Mouse (Mus musculus): ENCODE measurements at regions not wholly inside any gene's neighbourhood (a gene's known extent, or its start where the extent isn't known, plus 50 kb on each side); places are given as distances from the start of the nearest gene placed in this dataset.

DNA sequence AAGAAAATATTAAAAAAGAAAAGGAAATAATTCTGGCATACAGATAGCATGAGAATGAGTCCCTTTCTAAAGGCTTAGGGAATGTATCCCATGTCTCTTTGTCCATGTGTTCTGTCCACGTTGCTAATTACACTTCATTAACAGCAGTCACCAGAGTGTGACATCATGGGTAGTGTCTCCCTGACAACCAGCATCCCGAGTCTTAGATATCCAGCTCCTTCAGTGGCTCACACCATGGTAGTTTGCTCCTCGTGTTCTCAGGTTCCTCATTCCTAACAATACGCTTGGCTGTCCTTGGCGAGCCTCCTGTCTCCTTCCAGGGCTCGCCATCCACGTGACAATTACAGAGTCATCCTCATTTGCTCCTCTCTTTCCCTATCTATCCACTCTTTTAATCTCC is 388.1 kb upstream of the Dynlrb2 start:
- no peak for DNase-seq

DNA sequence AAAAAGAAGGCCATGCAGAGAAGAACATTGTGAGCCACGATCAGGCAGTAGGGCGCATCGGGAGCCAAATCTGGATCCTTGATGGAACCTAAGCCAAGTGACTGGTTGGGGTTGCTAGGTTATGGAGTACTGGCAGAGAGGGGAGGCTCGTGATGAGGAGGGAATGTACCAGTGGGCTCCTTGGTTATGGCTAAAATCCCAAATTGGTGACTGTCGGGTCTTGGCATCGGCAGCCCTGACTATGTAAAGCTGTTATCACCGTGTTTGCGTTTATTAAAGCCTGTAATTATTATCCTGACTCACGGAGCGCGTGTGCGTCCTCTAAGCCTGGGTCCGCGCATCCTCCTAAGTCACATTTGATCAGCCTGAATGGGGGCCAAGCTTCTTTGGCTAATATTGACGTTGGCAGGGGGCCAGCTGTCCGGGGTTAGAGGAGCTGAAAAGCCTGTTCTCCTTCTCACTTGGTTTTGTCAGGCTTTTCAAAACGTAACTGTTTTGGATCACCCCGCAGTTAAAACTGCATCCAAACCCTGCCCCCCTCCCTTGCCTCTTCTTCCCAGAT is 388.9 kb upstream of the Dynlrb2 start:
- DNase-seq, result peak; percentile 57

DNA sequence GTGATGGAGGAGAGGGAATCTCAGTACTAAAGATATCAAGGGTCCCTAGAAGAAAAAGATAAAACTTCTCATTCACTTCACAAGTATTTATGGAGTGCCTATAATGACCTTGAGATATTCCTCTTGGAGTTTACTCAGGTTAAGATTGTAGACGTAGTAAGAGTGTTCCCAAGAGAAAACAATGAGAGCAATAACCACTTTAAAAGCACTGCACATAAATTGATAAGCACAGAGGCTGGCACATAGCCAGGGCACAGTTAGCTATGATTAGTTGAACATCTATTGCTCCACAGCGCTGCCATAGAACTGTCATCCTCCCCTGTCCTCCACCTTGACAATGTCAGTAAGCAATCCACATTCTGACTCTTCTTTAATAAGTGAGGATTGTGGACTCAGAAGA is 389.8 kb upstream of the Dynlrb2 start:
- no peak for DNase-seq

DNA sequence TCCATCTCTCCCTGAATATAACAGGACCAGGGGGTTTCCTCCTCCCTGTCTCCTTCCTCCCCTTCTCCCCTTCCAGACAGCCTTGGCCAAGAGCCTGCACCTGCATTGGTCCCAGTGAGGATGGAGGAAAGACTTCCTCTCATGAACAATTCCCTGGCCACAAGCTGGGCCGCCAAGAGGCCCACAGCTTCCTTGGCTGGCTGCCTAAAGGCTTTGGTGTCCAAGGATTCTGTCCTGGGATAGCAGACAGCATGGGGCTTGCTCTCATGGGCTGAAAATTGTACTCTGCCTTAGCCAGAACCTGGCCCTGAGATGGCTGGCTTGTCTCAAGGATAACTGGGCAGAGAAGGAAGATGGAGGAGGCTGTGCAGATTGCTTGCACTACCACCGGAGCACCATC is 390.3 kb upstream of the Dynlrb2 start:
- peak; percentile 23 for DNase-seq

DNA sequence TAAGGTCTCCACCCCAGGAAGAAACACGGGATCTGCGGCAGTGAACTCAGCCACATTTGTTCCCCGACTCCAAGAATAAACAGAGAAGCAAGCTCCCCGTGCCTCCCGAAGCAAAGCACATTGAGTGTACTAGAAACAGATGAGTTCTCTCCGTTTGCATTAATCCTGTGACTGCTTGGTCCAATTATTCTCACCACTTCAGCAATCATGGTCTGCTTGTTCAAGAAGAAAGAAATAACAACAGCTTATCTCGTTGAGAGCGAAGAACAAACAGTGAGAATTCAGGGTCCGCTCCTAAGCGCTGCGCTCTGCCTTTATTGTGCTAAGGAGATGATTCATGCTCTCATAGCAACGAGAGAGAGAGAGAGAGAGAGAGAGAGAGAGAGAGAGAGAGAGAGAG is 393.6 kb upstream of the Dynlrb2 start:
- DNase-seq, result no peak

DNA sequence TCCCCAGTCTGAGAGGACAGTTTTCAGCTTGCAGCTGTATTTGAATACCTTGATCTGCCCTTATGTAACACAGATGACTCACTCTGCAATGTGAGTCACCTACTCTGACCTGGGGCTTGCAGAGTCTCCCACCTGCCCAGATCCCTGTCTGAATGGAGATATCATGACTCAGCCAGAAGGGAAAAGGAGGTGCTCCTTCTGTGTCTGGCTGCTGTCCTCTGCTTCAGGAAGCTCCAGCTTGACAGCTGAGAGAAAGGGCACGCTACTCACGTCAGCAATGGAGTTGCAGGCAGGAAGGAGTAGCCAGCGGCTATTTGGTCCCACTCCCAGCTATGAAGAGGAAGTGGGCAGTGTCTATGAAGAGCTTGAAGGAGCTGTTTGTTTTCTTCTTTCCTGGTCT is 389.1 kb upstream of the Maf start:
- no peak for DNase-seq

DNA sequence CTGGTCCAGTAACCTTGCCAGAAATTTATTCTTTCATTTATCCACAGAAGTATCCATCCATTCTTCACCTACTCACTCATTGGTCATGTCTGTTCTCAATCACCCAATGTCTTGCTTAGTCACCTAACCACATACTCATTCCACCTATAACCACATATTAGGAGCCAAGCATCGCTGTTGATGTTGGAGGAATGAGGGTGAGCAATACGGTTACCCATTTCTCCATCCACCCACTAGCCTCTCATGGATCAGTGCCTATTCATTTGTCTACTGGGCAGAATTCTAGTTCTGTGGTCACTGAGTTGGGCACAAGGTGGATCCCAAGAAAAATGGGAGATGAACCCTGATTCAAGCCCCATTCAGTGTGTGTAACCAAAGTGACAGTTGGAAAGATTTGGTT is 375.6 kb upstream of the Maf start:
- no peak for DNase-seq

DNA sequence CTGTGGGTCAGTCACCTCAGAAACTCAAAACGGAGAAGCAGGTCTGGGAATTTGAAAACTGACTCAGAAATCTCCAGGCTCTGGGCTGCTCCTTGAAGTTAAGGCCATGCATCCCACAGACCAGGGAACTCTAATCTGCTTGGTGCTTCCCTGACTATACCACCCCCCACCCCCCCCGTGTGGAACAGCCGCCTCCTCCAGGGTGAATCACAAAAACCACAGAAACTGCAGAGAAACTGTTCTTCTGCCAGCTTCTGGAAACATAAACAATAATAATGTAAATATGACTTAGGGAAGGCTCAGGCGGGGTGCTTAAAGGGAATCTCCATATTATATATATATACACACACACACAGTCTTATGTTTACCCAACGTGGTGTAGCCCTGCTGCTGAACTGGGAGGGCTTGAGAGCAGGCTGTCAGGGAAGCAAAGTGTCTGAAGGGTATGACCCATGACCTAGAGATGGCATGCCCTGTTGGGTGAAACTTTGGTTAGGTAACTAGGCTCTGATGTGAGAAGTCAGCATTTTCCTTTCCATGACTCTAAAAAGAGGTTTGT is 371.3 kb upstream of the Maf start:
- DNase-seq, result no peak

DNA sequence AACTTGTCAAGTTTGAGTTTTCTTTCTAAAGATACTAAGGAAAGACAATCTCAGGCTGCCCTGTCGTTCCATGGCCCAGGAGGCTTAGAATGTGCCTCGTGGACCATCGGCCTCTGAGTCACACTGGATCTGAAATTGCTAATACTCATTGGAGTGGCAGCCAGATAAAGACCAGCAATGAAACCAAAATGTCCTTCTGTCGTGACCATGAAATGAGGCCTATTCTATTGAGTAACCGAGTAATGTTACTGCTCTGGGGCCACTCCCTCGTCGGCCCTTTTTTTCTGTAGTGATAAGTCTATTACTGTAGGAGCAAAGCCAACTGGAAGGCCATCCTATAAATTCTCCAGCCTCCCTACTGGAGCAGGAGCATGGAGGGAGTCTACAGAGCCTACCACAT is 363.9 kb upstream of the Maf start:
- no peak for DNase-seq

DNA sequence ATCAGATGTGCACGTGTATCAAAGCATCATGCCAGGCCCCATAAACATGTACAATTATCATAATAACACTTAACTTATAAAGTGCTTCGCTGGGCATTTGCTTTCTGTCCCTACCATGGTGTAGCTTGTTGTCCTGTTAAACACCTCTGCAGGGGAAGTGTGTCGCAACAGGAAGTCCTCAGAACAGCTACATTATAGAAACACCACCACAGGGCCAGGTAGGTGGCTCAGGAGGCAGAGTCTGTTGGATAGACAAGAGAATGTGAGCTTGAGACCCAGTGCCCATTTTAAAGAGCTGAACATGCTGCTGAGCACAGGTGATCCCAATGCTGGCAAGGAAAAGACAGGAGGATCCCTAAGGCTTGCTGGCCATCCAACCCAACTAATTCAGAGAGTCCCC is 361.9 kb upstream of the Maf start:
- no peak for DNase-seq

DNA sequence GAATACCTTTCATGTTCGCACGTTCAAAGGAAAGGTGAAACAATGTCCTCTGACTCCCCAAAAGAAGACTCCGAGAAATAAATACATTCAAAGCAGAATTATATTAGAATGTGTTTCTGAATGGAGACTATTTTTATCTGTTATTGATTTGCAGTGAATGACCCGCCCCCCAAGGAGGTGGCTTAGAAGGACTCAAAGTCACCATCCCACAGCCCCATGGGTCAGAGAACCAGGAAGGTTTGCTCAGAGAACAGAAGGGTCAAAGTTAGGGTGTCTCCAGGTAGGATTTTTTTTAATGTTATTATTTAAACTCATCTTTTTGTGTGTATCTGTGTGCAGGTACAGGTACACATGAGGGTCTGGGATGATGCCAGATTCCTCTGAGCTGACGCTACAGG is 360.4 kb upstream of the Maf start:
- DNase-seq, result no peak

DNA sequence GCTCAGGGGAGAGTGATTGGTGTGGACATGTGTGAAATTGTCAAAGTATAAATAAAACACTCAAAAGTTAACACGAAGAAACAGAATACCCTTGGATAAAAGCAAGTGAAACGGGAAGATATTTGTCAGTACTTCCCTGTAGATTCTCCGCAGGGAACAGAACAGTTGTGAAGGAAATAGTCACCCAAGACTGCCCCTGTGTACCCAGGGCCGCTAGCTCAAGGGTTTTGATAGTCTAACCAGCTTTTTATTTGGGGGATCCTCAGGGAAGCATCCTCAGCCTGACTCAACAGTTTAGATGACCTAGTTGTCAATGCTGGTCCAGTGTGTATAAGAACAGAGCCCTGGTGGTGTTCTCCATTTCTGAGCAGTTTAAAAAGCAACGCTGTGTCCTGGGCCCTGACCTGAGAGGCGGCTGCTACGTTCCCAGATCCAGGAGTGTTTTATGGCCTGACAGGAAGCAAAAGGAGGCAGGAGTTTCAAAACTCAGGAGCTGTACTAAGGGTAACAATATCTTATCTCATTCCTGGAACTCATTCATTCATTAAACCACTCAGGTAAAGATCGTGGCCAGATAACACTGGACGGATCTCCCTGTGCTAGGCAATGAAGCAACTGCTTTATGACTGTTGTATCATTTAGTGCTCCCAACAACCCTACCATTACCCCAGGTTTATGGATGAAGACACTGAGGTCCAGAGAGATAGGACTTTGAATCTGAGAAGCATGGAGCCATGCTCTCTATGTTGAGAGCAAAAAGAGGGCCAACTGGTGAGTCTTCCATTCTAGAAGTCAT is 359.8 kb upstream of the Maf start:
- DNase-seq, result no peak

DNA sequence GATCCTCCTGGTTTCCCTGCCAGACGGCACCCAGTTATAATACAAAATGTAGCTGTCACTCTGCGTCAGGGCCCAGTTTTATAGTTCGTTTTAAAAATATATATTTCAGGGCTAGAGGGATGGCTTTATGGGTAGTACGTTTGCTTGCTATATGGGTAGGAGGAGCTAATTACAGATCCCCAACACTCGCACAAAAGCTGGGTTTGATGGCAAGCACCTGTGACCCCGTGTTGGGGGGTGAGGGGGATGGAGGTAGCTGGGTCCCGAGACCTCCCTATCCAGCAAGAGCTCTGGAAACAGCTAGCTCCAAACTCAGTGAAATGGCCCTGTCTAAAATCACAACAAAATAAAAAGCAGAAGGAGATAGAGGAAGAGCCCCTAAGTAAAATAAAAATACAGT is 358.3 kb upstream of the Maf start:
- no peak for DNase-seq

DNA sequence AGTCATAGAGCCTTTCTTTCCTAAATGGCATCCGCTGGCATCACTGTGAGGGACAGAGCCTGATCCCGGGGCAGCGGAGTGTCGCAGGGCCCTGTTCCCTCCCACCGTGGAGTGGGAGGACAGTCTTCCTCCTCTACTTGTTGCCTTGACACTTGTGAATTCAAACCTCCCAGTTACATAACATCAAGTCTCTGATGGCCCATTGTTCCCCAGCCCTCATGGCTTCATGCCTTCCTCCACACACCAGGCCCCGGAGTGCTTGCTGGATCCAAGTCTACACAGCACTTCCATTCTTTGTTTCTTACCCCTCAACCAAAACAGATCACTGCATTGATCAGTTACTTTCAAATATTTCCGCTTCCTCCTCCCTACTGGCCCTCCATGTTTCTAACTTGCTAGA is 357.7 kb upstream of the Maf start:
- DNase-seq, result no peak

DNA sequence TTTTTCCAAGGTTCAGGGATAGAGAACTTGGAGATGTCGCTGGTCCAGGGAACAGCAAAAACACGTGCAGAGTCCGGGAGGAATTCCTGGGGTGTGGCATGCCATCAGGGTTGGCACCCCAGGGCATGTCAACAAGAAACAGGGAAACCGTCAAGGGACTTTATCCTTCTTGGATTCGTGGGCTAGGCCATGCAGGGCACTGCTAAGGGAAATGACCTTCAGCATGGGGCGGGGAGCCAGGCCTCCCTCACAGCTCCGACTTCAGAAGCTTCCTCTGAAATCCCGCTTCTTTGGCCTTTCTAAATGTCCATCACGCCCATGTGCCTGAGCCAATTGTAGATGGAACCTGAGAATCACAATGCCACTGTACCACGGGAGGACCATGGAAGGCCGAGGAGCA is 357.0 kb upstream of the Maf start:
- DNase-seq, result no peak

DNA sequence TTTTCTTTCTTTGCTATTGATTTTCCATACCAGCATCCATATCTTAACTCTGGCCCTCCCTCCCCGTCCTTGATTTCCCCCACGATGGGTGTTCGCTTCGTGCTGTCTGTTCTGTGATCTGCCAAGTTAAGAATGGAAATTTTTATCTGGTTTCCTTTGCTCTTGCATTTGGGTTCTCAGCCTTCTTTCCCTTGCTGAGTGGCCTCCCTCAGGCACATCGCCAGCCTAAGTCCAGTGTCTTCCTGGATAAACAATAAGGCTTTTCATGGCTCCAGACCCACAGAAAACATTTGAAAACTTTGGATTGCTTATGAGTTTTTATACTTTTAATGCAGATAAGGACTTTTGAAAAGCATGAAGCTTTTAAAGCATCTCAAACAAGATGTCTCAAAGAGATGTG is 355.9 kb upstream of the Maf start:
- DNase-seq, result no peak

DNA sequence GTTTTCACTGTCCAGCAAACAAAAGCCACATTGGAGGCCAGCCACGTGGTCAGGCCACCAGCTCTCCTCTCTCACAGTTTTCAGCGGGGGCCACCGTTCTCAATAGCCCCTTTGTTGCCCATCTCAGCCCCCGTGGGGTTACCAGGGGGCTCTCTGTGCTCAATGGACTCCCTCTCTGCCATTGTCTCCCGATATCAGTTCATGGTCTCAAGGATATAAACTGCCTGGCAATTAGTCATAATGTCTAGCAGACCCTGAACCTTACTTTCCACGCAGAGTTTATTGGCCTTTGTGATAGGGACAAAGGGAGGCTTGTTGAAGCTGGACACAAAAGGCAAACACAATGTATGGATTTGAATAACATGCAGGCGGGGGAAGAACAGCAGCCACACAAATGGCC is 345.9 kb upstream of the Maf start:
- DNase-seq, result no peak

DNA sequence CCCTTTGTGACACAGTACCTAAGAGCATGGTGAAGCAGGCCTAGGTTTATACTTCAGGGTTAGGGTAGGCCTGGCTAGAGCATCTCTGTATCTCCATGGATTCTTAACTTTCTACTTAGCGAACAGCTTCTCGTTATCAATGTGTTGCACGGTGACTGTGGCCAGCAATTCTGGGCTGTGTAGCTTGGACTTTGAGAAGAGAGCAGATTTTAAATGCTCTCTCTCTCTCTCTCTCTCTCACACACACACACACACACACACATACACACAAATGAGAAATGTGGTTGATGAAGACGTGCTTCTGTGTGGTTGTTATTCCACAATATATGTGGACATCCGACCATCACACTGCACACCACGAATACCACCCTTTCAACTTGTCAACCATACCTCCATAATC is 345.4 kb upstream of the Maf start:
- no peak for DNase-seq

DNA sequence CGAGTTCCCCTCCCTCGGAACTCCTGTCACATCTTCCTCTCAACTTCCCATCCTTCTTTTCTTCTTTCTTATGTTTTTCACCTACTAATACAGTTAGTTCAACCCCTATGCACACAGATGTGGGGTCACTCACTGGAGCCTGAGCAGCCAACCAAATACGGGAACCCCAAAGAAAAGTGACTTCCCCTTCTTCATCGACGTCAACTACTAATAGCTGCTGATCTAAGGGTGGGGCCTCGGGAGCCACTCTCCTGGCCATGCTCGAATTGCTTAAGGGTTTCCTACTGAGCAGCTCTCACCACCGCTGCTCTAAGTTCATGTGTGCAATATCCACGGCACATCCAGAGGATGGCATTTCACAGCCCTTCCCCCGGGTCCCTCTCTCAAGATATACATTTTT is 340.9 kb upstream of the Maf start:
- no peak for DNase-seq

DNA sequence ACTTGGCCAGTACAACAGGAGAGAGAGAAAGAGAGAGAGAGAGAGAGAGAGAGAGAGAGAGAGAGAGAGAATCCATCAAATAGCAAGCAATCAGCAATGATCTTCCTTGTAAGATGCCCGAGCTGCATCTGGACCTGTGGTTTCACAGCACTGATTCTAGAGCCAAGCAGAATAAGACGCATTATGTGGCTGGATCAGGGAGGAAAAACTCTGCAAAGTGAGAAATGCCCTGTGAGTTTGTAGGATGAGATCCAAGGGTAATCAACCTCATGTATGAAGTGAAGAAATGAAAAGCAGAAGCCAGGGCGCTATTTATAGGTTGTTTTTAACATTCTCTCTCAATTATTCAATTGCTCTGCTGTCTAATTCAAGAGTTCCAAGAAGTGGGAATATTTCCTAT is 339.3 kb upstream of the Maf start:
- no peak for DNase-seq

DNA sequence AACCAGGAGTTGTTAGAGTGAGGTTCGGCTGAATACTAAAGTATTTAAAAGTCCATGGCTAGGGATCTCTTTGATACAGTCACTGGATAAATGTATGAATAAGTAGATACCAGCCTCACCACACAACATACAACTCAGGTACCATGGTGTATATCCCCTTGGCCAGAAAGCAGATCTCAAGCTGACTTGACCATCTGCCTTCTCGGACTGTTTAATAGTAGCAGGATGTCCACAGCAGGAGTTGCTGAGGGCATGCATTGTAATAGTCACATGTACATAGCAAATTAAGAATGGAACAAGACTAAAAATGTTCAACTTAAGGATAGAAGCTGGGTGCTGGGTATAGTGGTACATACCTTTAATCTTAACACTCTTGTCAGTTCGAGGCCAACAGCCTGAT is 337.9 kb upstream of the Maf start:
- peak; percentile 74 for DNase-seq

DNA sequence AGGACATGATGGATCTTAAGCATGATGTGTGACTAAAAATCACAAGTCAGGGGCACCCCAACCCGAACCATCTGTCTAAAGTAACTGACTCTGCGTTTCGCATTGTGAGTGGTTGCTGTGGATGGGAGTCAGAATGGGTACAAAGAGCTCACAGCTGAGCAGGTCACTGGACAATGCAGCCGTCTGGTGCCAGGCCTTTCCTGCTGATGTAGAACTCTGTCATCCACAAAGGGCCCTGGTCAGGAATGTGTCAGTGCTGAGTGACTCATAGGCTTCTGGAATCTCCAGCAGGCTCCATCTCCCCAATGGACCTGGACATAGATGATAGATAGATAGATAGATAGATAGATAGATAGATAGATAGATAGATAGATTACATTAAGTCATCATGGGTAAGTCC is 335.8 kb upstream of the Maf start:
- DNase-seq, result no peak

DNA sequence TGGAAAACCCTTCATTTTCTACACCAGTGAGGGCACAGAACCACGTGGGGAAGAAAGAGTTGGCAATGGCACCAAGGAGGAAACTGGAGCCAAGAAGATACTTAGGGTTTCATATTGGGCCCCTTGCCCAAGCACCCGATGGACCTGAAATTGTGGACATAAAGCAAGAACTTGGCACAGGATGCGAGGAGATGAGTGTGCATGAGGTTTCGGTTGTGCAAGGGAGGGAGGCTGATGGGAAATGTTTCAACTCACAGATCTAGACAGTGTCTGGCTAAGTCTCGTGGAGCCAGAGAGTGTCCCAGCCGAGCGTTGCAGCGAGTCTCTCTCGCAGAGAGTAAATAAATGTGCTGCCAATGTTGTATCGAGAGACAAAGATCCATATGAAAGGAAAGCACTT is 323.4 kb upstream of the Maf start:
- DNase-seq, result no peak

DNA sequence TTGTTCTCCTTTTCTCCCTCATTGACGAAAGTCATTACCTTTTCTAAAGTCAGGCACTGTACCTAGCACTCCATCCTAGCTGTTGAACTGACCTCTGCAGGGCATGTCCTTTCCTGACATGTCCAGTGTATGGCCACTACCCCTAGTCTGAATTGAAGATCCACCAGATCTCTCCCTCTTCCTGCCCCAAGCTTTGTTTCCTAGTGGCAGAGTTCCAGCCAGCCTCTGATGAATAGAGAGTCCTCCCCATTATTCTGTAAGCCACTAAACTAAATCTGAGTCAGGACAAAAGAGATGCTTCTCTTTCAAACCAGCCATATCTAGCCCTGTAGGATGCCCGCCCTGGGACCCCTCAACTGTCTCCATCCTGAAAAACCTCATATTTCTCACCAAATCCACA is 317.7 kb upstream of the Maf start:
- DNase-seq, result no peak

DNA sequence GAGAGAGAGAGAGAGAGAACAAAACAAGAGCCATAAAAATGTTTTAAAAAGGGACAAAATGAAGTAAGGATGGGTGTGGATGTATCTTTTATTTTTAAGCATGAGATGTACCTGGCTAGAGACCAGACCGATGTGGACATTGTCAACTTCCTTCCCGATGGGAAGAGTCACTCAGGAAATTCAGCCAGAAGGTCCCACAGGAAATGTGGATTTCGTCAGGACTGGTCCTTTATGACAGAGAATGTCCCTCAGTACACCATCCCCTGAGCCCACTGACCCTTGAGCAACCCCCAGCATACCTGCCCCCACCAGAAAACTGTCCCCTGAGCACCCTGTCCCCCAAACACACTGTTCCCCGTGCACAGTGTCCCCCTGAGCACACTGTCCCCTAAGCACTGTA is 317.2 kb upstream of the Maf start:
- DNase-seq, result no peak
